Mouse (Mus musculus) gastrocnemius, adult 2 months (tissue): ENCODE data around the gene Csrp3. TPM values are rescaled to one million over a fixed set of nuclear protein-coding genes. Genes with fewer than 3 reads are reported as not detected.

ENCODE experiments used
- DNase-seq: peaks from one replicate; pipeline ENCODE4 v3.0.0; 2022
- H3K27ac ChIP-seq: fragments of 200-600 bp; 2 replicates; pipeline ENCODE4 v1.8.1; 2022; ENCODE audit warnings: mild to moderate bottlenecking
- H3K4me3 ChIP-seq: fragments of 200-600 bp; 2 replicates; pipeline ENCODE4 v1.8.1; 2022; ENCODE audit warnings: mild to moderate bottlenecking, moderate library complexity
- CTCF ChIP-seq: fragments of 200-600 bp; IDR thresholded peaks from 2 replicates; pipeline ENCODE4 v1.8.1; 2022; ENCODE audit warnings: antibody characterized with exemption, mild to moderate bottlenecking, moderate library complexity
- intact Hi-C: fragments of 180-260 bp; cut with DNase I; formaldehyde crosslinking; loops from one replicate; pipeline ENCODE4 v1.15.1; 2025
- total RNA-seq, 2 experiments: library from RNA; stranded (reverse); gene quantifications; 2 replicates each; pipeline ENCODE4 v1.2.3; 2021

Csrp3 gene
- total RNA-seq, 2 experiments from 2014 or later, result 77.1 to 238 TPM

DNA sequence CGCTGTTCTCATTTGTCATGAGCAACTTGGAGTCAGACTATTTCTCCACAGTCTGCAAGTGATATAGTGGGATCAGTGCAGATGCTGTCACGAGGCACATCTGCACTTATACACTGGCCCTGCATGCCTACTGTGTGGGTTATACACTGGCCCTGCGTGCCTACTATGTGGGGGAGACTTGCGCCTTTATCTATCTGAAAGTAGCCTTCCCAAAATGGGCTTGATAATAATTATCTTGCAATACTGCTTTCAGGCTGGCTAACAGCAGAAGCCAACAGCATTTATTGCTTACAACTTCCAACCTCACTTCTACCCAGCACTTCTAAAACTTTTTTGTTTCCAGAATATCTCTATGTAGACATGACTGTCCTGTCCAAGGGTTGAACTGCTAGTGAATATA, 14.0 kb upstream of the Csrp3 start:
- no peak for DNase-seq
- Histone ChIP-seq H3K4me3 (no peak overlapping the region), H3K27ac (no peak overlapping the region)
- no peak for TF ChIP-seq CTCF
- intact Hi-C loops, result no loop called here

DNA sequence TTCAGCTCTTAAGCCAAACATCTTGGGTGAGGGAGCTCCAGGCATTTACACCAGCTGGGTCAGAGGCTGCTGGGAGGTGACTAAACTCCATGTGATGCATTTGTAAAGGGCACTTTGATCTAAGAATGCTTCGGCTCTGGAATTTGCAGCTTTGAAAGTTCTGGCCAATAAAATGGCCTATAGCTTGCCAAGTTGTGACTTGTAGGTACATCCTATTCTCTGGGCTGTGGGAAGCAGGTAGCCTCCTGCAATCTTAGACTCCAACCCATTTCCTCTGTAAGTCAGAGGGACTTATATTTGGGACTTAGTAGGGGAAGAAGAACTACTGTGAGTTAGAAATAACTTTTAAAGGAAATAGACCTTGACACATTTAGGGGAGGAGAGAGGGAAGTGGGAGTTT, 13.1 kb upstream of the Csrp3 start:
- intact Hi-C loops, result no loop called here
- no peak for TF ChIP-seq CTCF
- no peak for DNase-seq

DNA sequence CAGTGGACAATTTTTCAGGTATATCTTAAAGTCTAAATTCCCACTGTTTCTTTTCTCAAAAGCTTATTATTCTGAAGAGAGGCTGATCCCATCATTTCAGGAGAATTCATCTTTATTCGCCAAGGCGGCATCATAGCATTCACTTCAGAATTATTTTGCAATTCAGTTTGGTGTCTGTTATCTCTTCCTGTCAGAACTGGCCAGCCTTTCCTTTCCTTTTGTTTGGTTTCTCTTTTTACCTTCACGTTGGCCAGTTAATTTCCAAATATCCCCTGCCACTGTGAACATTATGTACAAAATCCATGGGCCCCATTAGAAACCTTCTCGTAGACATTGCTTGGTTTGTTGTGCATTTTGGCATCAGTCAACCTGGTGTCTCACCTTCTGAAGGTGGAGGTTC, 11.5 kb upstream of the Csrp3 start:
- no peak for TF ChIP-seq CTCF
- H3K27ac ChIP-seq, result no peak overlapping the region
- no peak overlapping the region for H3K4me3 ChIP-seq
- intact Hi-C loops, result no loop called here
- no peak for DNase-seq

More for the DNA sequence above, 13.1 kb upstream of the Csrp3 start:
- Histone ChIP-seq H3K27ac (no peak overlapping the region), H3K4me3 (no peak overlapping the region)

DNA sequence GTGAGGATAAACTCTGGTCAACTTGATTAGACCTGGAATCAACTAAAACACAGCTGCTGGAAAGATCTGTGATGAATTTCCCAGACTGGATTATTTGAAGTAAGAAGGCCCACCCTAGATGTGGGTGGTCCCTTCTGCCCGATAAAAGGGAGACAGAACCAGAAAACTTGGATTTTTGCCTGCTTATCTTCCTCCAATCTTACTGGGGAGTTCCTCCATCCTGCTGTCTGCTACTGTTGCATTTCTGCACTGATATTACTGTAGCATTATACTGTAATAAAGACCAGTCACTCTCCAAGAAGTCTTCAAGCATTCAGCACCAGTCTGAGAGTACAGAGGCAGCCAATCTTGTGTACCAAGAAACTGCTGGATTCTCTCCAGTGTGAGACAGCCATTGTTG, 10.4 kb upstream of the Csrp3 start:
- Histone ChIP-seq H3K4me3 (no peak overlapping the region), H3K27ac (no peak overlapping the region)
- TF ChIP-seq CTCF, result no peak
- intact Hi-C loops, result no loop called here
- DNase-seq, result no peak

DNA sequence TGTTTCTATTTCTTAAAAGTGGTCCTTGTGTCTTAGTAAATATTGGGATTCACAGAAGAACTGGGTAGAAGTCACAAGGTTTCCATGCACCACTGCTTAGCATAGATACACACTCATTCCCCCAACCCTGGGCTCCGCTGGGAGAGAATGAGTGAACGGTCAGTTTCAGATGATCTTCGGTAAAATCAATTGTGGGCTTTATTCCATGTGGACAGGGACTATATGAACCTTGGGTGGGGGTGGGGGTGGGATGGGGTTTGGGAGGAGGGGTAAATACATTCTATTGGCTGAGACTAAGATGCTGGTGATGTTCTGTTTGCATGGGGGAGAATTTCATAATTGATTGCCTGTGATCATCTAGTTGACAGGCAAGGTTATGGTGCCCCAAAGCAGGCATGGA, 7.6 kb upstream of the Csrp3 start:
- no peak for DNase-seq
- Histone ChIP-seq H3K27ac (no peak overlapping the region), H3K4me3 (no peak overlapping the region)
- intact Hi-C loops, result no loop called here
- TF ChIP-seq CTCF, result no peak

- Histone ChIP-seq H3K4me3 (no peak overlapping the region), H3K27ac (0 out of 2 replicates have a peak overlapping the region, but pooled peaks have one; percentile 40)
- intact Hi-C loops, result no loop called here
- no peak for TF ChIP-seq CTCF
- no peak for DNase-seq
Observed at GRCm38 (mm10) chr7:48853496-48853895, 5.7 kb upstream of the Csrp3 start.

DNA sequence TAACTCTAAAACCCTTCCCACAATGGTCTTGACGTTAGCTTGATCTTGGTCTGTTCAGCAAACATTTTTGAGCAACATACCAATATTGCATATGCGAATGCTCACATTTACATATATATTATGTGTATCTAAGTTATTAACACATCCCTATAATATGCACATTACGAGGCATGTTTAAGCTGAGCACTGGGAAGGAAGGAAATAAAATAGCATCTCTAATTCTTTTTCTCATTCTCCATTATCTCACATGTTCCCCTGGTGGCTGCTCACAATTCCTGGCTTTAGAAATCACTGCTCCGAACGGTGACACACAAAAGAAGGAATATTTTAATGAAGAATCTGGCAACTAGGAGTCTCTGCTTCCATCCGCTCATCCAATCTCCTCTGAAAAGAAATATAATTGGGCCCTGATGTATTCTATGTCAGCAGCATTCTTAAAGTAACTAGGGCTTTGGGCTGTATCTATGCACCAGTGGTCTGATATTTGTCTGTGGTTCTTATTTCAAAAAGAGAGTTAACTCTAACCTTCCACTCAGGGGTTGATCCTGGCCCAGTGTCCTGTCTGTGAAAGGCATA, 3.8 kb upstream of the Csrp3 start:
- Histone ChIP-seq H3K27ac (no peak overlapping the region), H3K4me3 (no peak overlapping the region)
- DNase-seq, result no peak
- no peak for TF ChIP-seq CTCF
- intact Hi-C loops, result no loop called here

- intact Hi-C loops, result no loop called here
- peak; percentile 10; the same call in 1 of the 2 replicates for TF ChIP-seq CTCF
- H3K27ac ChIP-seq, result peak overlapping the region; percentile 13; the same call in 1 of the 2 replicates
- peak overlapping the region; percentile 53 for H3K4me3 ChIP-seq
- DNase-seq, result no peak
Observed at GRCm38 (mm10) chr7:48846755-48847154, 1.1 kb downstream of the Csrp3 start.

DNA sequence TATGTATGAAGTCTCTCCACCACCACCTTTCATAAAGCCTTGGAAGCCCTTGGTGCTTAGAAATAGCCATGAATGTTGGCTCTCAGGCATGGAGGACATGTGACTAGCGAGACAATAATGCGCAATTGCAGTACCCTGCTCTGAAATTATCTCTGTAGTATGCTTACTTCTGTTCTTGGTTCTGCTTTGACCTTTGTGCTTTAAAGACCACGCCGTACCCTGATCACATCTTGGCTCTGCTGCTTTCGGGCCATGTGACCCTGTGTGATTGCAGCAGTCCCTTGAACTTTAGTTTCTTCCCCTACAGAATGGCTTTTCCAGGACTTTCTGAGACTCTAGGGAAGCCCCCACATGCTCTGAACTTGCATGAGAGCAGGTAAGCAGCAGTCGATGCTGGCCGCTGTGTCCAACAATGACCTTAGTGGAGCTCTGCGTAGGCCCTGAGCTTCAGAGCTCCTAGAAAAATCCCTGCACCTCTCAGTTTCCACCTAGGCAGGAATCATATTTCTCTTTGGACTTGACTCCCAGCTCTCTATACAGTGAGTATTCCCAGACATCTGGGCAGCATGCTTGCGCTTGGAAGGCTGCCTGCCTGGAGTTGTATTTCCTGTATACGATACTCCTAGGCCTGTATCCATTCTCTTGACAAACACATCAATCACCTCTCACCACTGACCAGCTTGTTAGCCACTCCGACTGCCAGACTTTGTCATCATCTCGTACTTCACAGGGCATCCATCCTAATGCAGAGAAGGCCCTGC, 2.4 kb downstream of the Csrp3 start:
- DNase-seq, result peak; percentile 39
- H3K4me3 ChIP-seq, result no peak overlapping the region; the same call in 1 of the 2 replicates

GRCm38 (mm10) chr7:48843541-48843940, 4.3 kb downstream of the Csrp3 start:
- intact Hi-C loops, result no loop called here
- DNase-seq, result no peak
- H3K27ac ChIP-seq, result no peak overlapping the region
- no peak overlapping the region for H3K4me3 ChIP-seq
- TF ChIP-seq CTCF, result no peak

More for the DNA sequence above, 2.4 kb downstream of the Csrp3 start:
- intact Hi-C loops, result no loop called here
- no peak for TF ChIP-seq CTCF
- H3K27ac ChIP-seq, result no peak overlapping the region; the same call in 1 of the 2 replicates

GRCm38 (mm10) chr7:48842353-48842752, 5.5 kb downstream of the Csrp3 start:
- Histone ChIP-seq H3K27ac (peak overlapping the region; percentile 8; the same call in 1 of the 2 replicates), H3K4me3 (no peak overlapping the region)
- DNase-seq, result no peak
- intact Hi-C loops, result no loop called here
- TF ChIP-seq CTCF, result no peak

- intact Hi-C loops, result no loop called here
- no peak overlapping the region for H3K4me3 ChIP-seq
- DNase-seq, result no peak
Observed at GRCm38 (mm10) chr7:48841538-48841937, 6.3 kb downstream of the Csrp3 start.

GRCm38 (mm10) chr7:48840545-48840944, 7.3 kb downstream of the Csrp3 start:
- H3K4me3 ChIP-seq, result no peak overlapping the region
- intact Hi-C loops, result no loop called here
- TF ChIP-seq CTCF, result no peak
- no peak for DNase-seq
- H3K27ac ChIP-seq, result no peak overlapping the region; the same call in 1 of the 2 replicates

More at GRCm38 (mm10) chr7:48841538-48841937, 6.3 kb downstream of the Csrp3 start:
- H3K27ac ChIP-seq, result no peak overlapping the region
- TF ChIP-seq CTCF, result no peak
